Mouse (Mus musculus): ENCODE measurements around the gene Ndufs6. TPM values are rescaled to one million over a fixed set of nuclear protein-coding genes. Genes with fewer than 3 reads are reported as not detected.
A peak's percentile ranks its signal among the peaks of the same experiment; 100 is the strongest.

Gene Ndufs6
- 369 and 370 TPM in 2 replicates for polyA plus RNA-seq (2014; fragmentation: Nextera tagmentation; extraction: Ambion mirVana)

DNA sequence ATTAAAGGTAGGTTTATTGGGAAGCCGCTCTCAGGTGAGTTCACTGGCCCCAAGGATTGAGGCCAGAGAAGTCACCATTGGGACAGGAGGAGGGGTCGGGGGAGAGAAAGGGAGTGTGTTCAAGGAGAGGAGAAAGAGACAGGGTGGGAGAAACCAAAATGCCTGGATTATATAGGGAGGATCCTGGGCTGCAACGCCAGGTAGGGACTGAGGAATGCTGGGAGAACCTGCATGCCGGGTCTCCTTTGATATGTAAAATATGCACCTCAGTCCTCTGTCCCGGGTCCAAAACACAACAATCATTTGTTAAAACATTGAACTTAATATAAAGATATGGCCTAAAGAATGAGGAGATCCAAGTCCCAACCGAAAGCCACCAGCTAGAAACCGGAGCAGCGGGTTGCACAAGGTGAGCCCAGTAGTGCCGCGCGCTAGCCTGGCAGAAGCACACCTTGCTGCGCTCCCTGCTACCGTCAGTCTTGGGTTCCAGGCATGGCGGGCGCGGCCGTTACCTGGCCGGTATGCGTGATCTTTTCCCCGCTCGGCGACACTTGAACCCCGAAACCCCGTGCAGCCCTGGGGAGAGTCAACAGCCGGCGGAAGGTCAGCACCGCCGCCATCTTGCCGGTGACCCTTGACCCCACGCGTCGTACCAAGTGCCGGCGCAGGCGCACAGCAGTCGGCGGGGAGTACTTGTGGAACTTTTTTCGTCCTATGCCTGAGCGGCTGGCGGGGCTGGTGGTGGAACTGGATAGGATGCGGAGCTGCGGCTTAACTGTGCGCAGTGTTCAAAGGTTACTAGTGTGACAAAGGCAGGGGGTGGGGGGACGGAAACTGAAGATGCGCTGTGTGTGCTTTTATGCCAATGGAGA lies at the start of gene Ndufs6, which contains the start of gene Mrpl36:
Ndufs6 (minus strand) TSS at position 716 of the 872 bp plus-strand sequence.
Mrpl36 (plus strand) TSS at position 687 of the 872 bp plus-strand sequence.
- H3K4me2 ChIP-seq (ENCODE audit: low read depth, severe bottlenecking), result peak within 1 kb of the TSS; percentile 68
- ATAC-seq (ENCODE audit: insufficient number of reproducible peaks, low FRiP score, low TSS enrichment, low read depth), result peak; percentile 92
- 0 out of 2 replicates have a peak within 1 kb of the TSS, but pooled peaks have one; percentile 30 for H3K27ac ChIP-seq (replicated peaks; ENCODE audit: low read depth, low read length)
- H3K9me3 ChIP-seq (ENCODE audit: control insufficient read depth, low read length), result no peaks in the 10 kb centered on the region
- no peaks in the 10 kb centered on the region for H3K27me3 ChIP-seq (ENCODE audit: control insufficient read depth, insufficient read depth, low read length)
- WGBS, result 1% methylated on average over 45 of the region's 45 CpGs
- peak; percentile 93 for DNase-seq (ENCODE audit: low spot score)
- peak within 1 kb of the TSS; percentile 61 for H3K9ac ChIP-seq (ENCODE audit: low read length)
- peak within 1 kb of the TSS; percentile 66 for H3K4me3 ChIP-seq (ENCODE audit: low read depth, low read length)
- H3K36me3 ChIP-seq (ENCODE audit: control insufficient read depth, insufficient read depth, low read length), result peaks cover 7% of the 10 kb centered on the region; the same call in 1 of the 2 replicates
- peaks cover 9% of the 10 kb centered on the region; the same call in 1 of the 2 replicates for H3K4me1 ChIP-seq (ENCODE audit: control insufficient read depth, insufficient read depth, low read length)

- no peak overlapping the region for H3K9ac ChIP-seq (ENCODE audit: low read length)
- no peak overlapping the region for H3K27ac ChIP-seq (replicated peaks; ENCODE audit: low read depth, low read length)
- H3K27me3 ChIP-seq (ENCODE audit: control insufficient read depth, insufficient read depth, low read length), result no peaks in the 10 kb centered on the region
- H3K4me1 ChIP-seq (ENCODE audit: control insufficient read depth, insufficient read depth, low read length), result no peaks in the 10 kb centered on the region
- H3K36me3 ChIP-seq (ENCODE audit: control insufficient read depth, insufficient read depth, low read length), result no peaks in the 10 kb centered on the region
- DNase-seq (ENCODE audit: low spot score) (no peak), ATAC-seq (ENCODE audit: insufficient number of reproducible peaks, low FRiP score, low TSS enrichment, low read depth) (no peak)
- H3K4me3 ChIP-seq (ENCODE audit: low read depth, low read length), result no peak overlapping the region
- H3K9me3 ChIP-seq (ENCODE audit: control insufficient read depth, low read length), result no peaks in the 10 kb centered on the region
- WGBS, result 87% methylated on average over 9 of the region's 9 CpGs
- H3K4me2 ChIP-seq (ENCODE audit: low read depth, severe bottlenecking), result no peak overlapping the region
Observed at GRCm38 (mm10) chr13:73377637-73378036, 49.3 kb upstream of the Ndufs6 start.

GRCm38 (mm10) chr13:73374612-73375011 lies 46.3 kb upstream of the Ndufs6 start:
- Histone ChIP-seq H3K4me2 (ENCODE audit: low read depth, severe bottlenecking) (no peak overlapping the region), H3K27ac (replicated peaks; ENCODE audit: low read depth, low read length) (no peak overlapping the region), H3K4me1 (ENCODE audit: control insufficient read depth, insufficient read depth, low read length) (no peaks in the 10 kb centered on the region), H3K9me3 (ENCODE audit: control insufficient read depth, low read length) (no peaks in the 10 kb centered on the region), H3K36me3 (ENCODE audit: control insufficient read depth, insufficient read depth, low read length) (no peaks in the 10 kb centered on the region), H3K4me3 (ENCODE audit: low read depth, low read length) (no peak overlapping the region), H3K9ac (ENCODE audit: low read length) (no peak overlapping the region), H3K27me3 (ENCODE audit: control insufficient read depth, insufficient read depth, low read length) (no peaks in the 10 kb centered on the region)
- no peak for DNase-seq (ENCODE audit: low spot score)
- ATAC-seq (ENCODE audit: insufficient number of reproducible peaks, low FRiP score, low TSS enrichment, low read depth), result no peak
- WGBS, result 67% methylated on average over 2 of the region's 2 CpGs

DNA sequence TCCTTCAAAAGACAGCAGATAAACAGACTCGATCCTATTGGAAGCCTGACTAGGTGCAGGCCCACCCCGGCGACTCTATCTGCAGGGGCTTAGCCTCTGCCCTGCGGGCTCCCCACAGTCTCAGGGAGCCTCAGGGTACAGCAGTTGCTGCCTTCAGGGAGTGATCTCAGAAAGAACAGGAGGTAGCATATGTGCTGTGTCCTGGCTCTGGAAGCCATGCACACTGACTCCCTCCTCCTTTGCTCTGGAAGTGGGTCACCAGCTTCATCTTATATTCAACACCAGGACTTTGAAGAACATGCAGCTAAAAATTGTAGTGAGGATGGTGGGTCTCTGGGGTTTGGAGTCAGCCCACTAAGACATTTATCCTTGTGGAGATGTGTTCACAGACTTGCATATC lies 45.0 kb upstream of the Ndufs6 start:
- H3K4me2 ChIP-seq (ENCODE audit: low read depth, severe bottlenecking), result no peak overlapping the region
- WGBS, result 78% methylated on average over 4 of the region's 4 CpGs
- H3K4me3 ChIP-seq (ENCODE audit: low read depth, low read length), result no peak overlapping the region
- H3K27me3 ChIP-seq (ENCODE audit: control insufficient read depth, insufficient read depth, low read length), result no peaks in the 10 kb centered on the region
- DNase-seq (ENCODE audit: low spot score), result no peak
- no peak overlapping the region for H3K9ac ChIP-seq (ENCODE audit: low read length)
- no peak overlapping the region for H3K27ac ChIP-seq (replicated peaks; ENCODE audit: low read depth, low read length)
- no peaks in the 10 kb centered on the region for H3K9me3 ChIP-seq (ENCODE audit: control insufficient read depth, low read length)
- ATAC-seq (ENCODE audit: insufficient number of reproducible peaks, low FRiP score, low TSS enrichment, low read depth), result no peak
- no peaks in the 10 kb centered on the region for H3K36me3 ChIP-seq (ENCODE audit: control insufficient read depth, insufficient read depth, low read length)
- no peaks in the 10 kb centered on the region for H3K4me1 ChIP-seq (ENCODE audit: control insufficient read depth, insufficient read depth, low read length)

DNA sequence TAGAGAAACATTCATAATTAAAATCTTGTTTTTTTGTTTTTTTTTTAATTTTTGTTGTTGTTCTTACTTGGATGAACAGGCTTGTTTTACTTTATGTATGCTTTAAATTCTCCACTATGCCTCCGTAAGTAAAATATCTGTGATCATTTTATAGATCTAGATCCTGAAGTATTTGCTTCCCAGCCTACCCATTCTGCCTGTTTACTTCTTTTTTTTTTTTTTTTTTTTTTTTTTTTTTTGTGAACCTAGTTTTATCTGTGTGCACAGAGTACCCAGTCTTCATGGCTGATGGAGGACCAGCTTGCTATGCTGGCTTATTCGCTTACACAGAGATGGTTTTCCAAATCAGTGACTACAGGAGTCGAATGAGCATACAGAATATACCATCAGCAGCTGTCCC lies 28.8 kb upstream of the Ndufs6 start:
- Histone ChIP-seq H3K9me3 (ENCODE audit: control insufficient read depth, low read length) (no peaks in the 10 kb centered on the region), H3K9ac (ENCODE audit: low read length) (no peak overlapping the region), H3K4me2 (ENCODE audit: low read depth, severe bottlenecking) (no peak overlapping the region), H3K27me3 (ENCODE audit: control insufficient read depth, insufficient read depth, low read length) (no peaks in the 10 kb centered on the region), H3K27ac (replicated peaks; ENCODE audit: low read depth, low read length) (no peak overlapping the region), H3K4me1 (ENCODE audit: control insufficient read depth, insufficient read depth, low read length) (no peaks in the 10 kb centered on the region), H3K4me3 (ENCODE audit: low read depth, low read length) (no peak overlapping the region), H3K36me3 (ENCODE audit: control insufficient read depth, insufficient read depth, low read length) (no peaks in the 10 kb centered on the region)
- DNase-seq (ENCODE audit: low spot score) (no peak), ATAC-seq (ENCODE audit: insufficient number of reproducible peaks, low FRiP score, low TSS enrichment, low read depth) (no peak)
- 71% methylated on average over 3 of the region's 3 CpGs for WGBS

DNA sequence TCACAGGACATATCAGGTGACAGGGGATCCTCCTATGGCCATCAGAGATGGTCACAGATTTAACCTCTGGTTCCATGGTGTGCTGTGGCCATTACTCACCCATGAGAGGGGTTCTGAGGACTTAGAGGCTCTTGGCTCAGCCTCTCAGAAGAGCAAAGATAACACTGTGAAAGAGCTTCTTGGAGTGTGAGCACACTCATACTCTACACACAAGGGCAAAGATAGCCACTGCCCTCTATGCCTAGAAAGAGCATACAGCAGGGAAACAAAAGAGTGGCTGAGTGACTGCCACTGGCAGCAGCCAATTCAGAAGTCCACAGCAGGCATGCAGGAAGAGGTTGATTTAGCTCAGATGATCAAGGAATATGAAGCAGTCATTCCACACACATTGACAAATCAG lies 24.1 kb upstream of the Ndufs6 start:
- Histone ChIP-seq H3K27ac (replicated peaks; ENCODE audit: low read depth, low read length) (no peak overlapping the region), H3K4me2 (ENCODE audit: low read depth, severe bottlenecking) (no peak overlapping the region), H3K4me3 (ENCODE audit: low read depth, low read length) (no peak overlapping the region), H3K36me3 (ENCODE audit: control insufficient read depth, insufficient read depth, low read length) (no peaks in the 10 kb centered on the region), H3K27me3 (ENCODE audit: control insufficient read depth, insufficient read depth, low read length) (no peaks in the 10 kb centered on the region), H3K9me3 (ENCODE audit: control insufficient read depth, low read length) (no peaks in the 10 kb centered on the region), H3K9ac (ENCODE audit: low read length) (no peak overlapping the region), H3K4me1 (ENCODE audit: control insufficient read depth, insufficient read depth, low read length) (no peaks in the 10 kb centered on the region)
- ATAC-seq (ENCODE audit: insufficient number of reproducible peaks, low FRiP score, low TSS enrichment, low read depth) (no peak), DNase-seq (ENCODE audit: low spot score) (no peak)

DNA sequence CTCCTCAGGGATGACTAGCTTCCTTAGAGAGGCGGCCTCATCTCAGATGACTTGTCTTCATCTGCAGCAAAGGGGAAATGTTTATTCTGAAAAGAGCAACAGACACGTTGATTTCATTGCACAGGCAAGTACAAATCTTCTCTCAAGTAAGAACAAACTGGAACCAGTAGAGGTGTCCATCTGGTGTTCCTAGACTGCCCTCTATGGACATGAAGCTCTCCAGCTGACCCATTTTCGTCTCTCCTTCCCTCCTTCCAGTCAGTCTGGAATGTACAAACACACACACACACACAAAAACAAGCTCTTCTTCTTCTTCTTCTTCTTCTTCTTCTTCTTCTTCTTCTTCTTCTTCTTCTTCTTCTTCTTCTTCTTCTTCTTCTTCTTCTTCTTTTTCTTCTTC lies 23.6 kb upstream of the Ndufs6 start:
- DNase-seq (ENCODE audit: low spot score) (no peak), ATAC-seq (ENCODE audit: insufficient number of reproducible peaks, low FRiP score, low TSS enrichment, low read depth) (no peak)
- Histone ChIP-seq H3K27me3 (ENCODE audit: control insufficient read depth, insufficient read depth, low read length) (no peaks in the 10 kb centered on the region), H3K27ac (replicated peaks; ENCODE audit: low read depth, low read length) (no peak overlapping the region), H3K9me3 (ENCODE audit: control insufficient read depth, low read length) (no peaks in the 10 kb centered on the region), H3K9ac (ENCODE audit: low read length) (no peak overlapping the region), H3K4me2 (ENCODE audit: low read depth, severe bottlenecking) (no peak overlapping the region), H3K4me1 (ENCODE audit: control insufficient read depth, insufficient read depth, low read length) (no peaks in the 10 kb centered on the region), H3K36me3 (ENCODE audit: control insufficient read depth, insufficient read depth, low read length) (no peaks in the 10 kb centered on the region), H3K4me3 (ENCODE audit: low read depth, low read length) (no peak overlapping the region)
- 81% methylated on average over 3 of the region's 3 CpGs for WGBS

DNA sequence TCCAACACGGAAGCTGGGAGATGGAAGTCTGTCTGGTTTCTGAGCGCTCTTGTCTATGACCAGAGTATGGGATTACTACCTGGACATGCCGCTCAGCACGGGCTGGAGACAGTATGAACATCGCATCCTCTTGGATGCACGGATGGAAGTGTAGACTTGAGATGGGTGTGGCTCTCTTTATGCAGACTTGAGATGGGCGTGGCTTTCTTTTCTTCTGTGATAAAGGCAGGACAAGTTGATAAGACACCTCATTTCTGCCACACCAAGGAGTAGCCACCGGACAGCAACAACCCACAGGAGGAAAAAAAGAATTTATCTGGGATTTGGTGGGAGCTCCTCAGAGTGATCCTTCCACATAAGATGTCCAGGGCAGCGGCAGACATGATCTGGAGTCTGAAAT lies 22.4 kb upstream of the Ndufs6 start:
- Histone ChIP-seq H3K27ac (replicated peaks; ENCODE audit: low read depth, low read length) (no peak overlapping the region), H3K4me2 (ENCODE audit: low read depth, severe bottlenecking) (no peak overlapping the region), H3K36me3 (ENCODE audit: control insufficient read depth, insufficient read depth, low read length) (no peaks in the 10 kb centered on the region), H3K4me1 (ENCODE audit: control insufficient read depth, insufficient read depth, low read length) (0 out of 2 replicates have a peak, but pooled peaks cover 3% of the 10 kb centered on the region), H3K4me3 (ENCODE audit: low read depth, low read length) (no peak overlapping the region), H3K9ac (ENCODE audit: low read length) (no peak overlapping the region), H3K9me3 (ENCODE audit: control insufficient read depth, low read length) (no peaks in the 10 kb centered on the region), H3K27me3 (ENCODE audit: control insufficient read depth, insufficient read depth, low read length) (no peaks in the 10 kb centered on the region)
- no peak for ATAC-seq (ENCODE audit: insufficient number of reproducible peaks, low FRiP score, low TSS enrichment, low read depth)
- no peak for DNase-seq (ENCODE audit: low spot score)
- 84% methylated on average over 9 of the region's 9 CpGs for WGBS

Measured in limb, embryonic 11.5 days (tissue).